Mouse (Mus musculus): ENCODE results near the gene Smu1.

Smu1 gene

DNA sequence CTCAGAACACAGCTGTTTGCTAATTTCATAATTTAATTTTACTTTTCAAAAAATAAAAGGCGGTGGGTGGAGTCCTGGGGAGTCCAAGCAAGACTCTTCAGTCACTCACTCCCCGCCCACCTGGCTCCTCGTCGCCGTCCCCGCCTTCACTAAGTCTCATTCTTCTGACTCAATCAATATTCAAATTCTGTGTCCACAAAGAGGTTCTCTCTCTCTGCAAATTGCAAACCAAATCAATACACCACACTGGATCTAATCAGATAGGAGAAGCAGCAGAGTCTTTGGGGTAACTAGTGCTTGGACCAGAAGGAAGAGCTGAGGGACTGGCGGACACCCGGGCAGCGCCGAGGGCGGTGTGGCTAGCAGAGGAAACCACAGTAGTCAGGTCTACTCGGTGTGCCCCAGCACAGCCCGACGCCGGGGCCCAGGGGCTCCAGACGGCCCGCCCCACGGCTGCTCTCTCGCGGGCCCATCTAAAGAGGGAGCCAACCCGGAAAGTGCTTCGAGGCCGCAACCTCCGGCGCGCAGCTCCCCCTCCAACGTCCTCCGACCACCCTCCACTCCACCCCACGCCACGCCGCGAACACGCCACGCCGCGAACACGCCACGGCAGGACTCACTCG lies 455 bp downstream of the Smu1 start:
- in situ Hi-C loops (cut with MseI, MboI): no loop called here

GRCm38 (mm10) chr4:40735351-40735750 lies 22.4 kb downstream of the Smu1 start:
- in situ Hi-C loops (cut with MseI, MboI): no loop called here

- in situ Hi-C loops (cut with MseI, MboI): no loop called here
Measured at GRCm38 (mm10) chr4:40731262-40731661, 26.5 kb downstream of the Smu1 start.

DNA sequence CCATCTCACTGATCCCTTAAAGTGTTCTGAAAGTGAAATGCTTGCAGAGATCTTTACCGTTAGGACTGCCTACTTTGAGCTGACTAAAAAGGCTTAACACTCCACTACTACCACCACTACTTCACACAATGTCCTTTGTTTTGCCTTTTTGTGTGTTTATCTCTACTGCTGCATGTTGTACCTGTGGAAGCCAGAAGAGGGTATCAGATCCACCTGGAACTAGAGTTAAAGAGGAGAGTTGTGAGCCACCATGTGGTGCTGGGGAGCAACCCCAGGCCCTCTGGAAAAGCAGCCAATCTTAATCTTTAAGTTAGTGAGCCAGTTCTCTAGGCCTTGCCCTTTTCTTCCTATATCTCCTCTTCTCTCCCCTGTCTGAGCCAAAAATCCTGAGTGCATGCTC lies 30.5 kb downstream of the Smu1 start:
- in situ Hi-C loops (cut with MseI, MboI): no loop called here

DNA sequence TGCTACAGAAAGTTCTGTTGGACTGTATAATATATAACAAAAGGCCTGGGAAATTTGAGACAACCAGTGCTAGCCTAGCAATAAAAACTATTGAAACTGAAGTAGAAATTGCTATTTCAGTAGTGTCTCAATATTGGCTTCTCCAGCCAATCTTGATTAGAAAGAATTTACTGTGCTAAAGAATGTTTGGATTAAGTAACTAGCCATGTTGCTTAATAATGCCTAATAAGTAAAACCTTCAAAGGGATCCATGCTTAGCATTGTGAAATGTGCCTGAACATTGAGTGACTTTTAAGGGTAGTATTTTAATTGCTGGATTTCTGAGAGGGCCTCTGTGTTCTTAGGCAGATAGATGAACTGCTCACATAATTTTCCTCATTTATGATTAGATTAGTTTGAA lies 32.2 kb downstream of the Smu1 start:
- in situ Hi-C loops (cut with MseI, MboI): no loop called here

DNA sequence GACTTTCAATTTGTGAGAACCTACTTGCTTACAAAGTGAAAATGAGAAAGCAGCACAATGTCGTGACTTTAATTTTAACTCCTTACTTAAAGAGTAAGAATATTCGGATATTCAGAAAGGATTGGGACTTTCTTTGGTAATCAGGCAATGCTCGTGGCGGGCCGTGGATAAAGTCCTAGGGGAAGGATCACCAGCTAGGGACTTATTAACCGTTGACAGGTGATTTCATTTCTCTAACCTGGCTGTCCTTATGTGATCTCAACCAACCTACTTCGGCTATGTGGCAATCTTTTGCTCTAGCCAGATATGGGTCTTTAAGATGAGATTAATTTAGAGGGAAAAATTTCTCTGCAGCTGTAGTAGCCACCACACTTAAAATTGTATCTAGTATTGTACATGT lies 32.6 kb downstream of the Smu1 start:
- in situ Hi-C loops (cut with MseI, MboI): no loop called here

GRCm38 (mm10) chr4:40722687-40723460 lies 34.8 kb downstream of the Smu1 start:
- in situ Hi-C loops (cut with MseI, MboI): no loop called here

DNA sequence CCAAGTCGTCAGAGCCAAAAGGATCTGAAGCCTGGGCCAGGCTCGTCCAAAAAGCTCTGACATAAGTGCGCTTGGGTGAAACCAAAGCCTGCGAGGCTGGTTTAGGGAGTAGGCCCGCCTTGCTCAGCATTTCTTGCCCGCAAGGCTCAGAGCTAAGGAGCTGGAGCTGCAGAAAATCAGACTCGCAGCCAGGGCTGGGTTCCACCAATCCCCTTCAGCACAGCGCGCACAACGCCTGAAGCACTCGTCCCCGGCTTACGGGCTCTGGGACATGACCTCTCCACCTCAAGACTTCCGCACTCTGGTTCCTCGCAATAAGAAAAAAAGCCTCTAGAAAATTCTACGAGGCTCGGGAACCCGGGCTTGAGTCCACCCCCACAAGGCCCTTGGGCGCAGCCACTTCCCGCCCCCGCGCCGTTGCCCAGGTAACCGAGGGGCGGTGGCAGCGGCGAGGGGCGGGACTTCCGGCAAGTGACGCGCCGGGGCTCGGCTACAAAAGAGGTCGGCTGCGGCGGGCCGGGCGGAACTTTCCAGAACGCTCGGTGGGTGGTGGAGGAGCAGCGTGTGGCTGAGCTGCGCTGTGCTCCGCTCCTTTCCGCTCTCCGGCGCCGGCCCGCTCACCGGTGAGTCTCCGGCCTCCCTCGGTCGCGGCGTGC lies 35.6 kb downstream of the Smu1 start, which contains the start of gene Dnaja1:
Gene Dnaja1 (plus strand): TSS at position 140 of the 656 bp plus-strand sequence.
- in situ Hi-C loops (cut with MseI, MboI): no loop called here

DNA sequence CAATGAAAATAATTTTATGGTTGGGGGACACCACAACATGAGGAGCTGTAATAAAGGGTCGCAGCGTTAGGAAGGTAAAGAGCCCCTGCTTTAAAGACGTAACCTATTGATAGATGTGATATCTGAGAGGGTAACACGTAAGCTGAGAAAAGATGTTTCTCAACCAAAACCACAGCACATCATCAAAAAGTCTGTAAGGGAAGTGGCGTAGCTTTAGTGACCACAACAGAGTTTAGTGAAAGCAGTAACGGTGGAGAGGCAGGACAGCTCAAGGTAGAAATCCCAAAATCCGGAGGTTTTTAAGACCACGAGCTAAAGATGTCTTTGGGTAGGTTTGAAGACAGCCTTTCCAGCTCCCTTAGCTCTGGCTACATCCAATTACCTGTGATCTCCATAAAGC lies 36.8 kb downstream of the Smu1 start:
- in situ Hi-C loops (cut with MseI, MboI): no loop called here

DNA sequence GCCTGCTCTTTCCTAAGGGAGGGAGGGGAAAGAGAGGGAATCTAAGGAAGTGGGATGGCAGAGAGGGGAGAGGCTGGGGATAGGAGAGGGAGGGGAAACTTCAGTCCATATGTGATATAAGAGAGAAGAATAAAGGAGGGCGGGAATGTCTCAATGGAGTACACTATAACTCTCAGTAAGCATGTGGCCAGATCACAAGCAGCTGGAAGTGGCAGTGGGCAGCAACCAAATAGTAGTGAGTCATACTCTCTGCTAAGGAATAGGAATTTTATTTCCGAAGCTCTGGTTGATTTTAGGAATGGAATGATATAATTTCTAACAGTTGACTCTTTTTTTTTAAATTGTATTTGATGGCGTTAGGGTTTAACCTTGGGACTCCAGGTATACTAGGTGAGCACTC lies 40.6 kb downstream of the Smu1 start:
- in situ Hi-C loops (cut with MseI, MboI): no loop called here

GRCm38 (mm10) chr4:40703710-40704275 lies 53.9 kb downstream of the Smu1 start:
- in situ Hi-C loops (cut with MseI, MboI): no loop called here

- in situ Hi-C loops (cut with MseI, MboI): no loop called here
Measured at GRCm38 (mm10) chr4:40702797-40703709, 54.7 kb downstream of the Smu1 start, which contains the start of gene Aptx. TSS of gene Aptx (minus strand) at chr4:40703194.

GRCm38 (mm10) chr4:40701796-40702195 lies 55.9 kb downstream of the Smu1 start:
- in situ Hi-C loops (cut with MseI, MboI): no loop called here

DNA sequence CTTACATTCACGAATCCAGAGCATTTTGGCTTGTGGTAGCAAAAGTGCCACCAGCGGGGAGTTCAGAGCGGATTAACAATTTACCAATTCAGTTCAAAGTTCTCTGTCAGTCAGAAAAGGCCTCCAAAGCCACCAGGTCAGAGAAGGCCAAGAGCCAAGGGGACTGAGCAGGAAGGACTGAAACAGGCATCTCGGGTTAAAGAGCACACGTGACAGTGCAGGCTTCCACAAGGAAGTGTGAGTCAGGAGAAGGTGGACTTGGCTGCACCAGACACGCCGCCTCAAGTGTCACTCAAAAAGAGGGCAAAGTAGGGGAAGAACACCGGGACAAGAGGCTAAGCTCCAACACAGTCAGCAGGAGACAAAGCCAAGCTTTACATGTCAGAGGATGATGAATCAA lies 57.5 kb downstream of the Smu1 start:
- in situ Hi-C loops (cut with MseI, MboI): no loop called here

GRCm38 (mm10) chr4:40697059-40697458 lies 60.7 kb downstream of the Smu1 start:
- in situ Hi-C loops (cut with MseI, MboI): no loop called here

DNA sequence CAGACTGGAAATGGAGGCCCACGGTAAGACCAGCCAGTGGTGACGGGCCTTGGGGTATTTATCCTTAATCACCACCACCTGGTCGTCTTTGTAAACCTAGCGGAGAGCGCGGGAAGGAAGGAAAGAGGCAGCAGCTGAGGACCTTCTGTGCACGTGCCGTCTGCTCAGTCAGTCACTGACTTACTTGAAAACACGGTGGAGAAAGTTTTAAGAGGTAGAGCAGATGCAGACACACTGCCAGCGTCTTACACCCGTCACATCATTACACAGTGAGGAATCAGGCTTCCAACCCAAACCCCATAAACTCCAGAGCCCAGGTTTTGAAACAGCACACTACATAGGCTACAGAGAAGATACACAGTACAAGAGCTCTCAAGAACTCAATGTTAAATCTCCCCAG lies 66.6 kb downstream of the Smu1 start:
- in situ Hi-C loops (cut with MseI, MboI): no loop called here
